Mouse (Mus musculus): ENCODE data around the gene Pias4. TPM values are rescaled to one million over a fixed set of nuclear protein-coding genes. Genes with fewer than 3 reads are reported as not detected.

Gene Pias4
- polyA plus RNA-seq (2014; fragmentation: Illumina TruSeq; extraction: RNeasy Lipid Tissue Mini Kit (QIAGEN cat#74804); ENCODE audit: low read depth, low replicate concordance) = 17.0 TPM

DNA sequence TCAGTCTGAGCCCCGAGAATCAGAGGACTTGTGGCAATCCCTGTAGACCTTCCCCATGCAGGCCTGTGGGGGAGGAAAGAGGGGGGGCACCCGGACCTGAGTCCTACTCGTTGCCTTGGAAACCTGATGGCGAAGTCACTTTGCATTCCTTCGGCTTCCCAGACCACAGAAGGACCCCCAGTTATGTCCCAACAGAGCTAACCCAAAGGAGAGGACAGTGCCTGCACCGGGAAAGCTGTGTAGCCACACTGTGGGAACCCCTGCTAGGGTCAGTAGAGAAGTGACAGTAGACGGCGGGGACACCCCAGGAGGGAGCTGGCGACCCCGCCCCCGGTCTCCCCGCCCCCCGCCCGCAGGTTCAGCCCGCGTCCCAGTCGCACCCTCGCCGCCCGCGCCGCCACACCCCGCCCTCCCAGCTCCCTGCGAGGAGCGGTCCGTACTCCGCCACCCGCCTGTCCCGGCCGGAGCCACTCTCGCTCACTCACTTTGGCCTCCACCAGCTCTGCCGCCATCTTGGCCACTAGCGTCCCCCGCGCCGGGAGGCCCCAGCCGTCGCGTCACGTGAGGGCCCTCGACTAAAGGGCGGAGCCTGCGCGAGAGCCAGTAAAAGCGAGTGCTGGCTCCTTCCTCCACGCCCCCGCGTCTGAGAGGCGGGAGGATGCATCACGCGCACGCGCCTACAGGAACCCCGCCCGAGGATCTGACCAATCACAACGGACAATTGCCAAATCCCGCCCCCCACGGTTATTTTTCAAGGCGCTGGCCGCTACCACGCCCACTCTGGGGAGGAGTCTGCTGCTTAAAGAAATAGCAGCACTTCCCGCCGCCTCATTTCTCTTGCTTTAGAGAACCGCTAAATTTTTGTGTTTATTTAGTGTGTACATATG, at the start of gene Pias4:
Gene Pias4 (minus strand): TSS at position 724 of the 887 bp plus-strand sequence.

DNA sequence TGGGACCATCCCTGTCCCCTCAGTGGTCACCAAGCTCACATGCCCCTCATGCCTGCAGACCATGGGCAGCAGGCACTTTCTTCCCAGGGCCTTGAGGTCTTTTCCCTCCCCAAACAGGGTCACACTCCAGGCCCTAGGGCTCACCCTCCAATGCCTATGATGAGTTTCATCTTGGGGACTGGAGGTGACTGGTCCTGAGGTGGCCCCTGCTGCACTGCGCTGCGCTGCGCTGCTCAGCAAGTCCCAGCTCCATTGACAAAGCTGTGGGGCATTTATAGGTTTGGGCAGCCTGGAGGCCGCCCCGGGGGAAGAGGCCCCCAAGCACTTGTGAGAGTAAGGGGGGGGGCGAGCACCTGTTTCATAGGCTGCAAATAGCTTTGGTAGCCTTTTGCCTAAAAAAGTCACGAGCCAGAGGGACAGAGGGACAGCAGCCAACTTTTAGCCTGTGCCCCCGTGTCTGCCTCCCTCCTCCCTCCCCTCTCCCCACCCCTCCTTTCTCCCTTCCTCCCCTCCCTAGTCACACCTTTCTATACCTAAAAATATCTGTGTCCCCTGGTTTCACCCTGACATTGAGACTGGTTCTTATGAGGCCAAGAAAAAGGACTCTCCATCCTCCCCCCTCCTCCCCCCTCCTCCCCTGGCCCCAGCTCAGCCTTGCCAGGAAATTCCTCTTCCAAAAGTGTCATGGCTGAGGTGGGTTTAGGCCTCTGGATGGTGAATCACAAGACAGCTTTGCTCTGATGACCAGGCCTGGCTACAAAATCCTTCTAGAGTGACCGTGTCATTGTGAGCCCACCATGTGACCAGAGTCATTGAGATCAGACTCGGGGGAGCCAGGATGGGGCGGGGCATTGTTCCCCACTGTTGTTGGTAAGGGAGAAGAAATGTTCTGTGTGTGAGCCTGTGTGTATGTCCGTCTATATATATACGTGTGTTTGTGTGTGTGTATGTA, 34.4 kb upstream of the Pias4 start, which contains the start of gene Nmrk2:
Gene Nmrk2 (minus strand): TSS at position 245 of the 952 bp plus-strand sequence.

DNA sequence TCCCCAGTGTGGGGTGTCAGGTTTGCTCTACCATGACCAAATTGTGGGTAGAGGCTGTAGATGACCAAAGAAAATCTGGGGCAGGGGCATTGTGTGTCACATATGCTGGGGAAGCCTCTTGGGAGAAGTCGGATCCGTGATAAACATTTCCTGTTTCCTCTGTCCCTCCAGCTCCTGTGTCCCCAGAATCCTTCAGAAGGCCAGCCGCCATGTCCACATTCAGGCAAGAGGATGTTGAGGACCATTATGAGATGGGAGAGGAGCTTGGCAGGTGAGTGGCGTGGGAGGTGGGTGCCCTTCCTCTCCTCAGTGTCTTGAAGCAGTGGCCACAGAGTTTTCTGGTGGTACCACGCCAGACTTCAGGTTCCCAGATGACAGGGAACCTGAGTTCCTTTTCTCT, 16.1 kb upstream of the Pias4 start, which contains the start of gene 4930442H23Rik:
Gene 4930442H23Rik (minus strand): TSS at position 45 of the 400 bp plus-strand sequence.

DNA sequence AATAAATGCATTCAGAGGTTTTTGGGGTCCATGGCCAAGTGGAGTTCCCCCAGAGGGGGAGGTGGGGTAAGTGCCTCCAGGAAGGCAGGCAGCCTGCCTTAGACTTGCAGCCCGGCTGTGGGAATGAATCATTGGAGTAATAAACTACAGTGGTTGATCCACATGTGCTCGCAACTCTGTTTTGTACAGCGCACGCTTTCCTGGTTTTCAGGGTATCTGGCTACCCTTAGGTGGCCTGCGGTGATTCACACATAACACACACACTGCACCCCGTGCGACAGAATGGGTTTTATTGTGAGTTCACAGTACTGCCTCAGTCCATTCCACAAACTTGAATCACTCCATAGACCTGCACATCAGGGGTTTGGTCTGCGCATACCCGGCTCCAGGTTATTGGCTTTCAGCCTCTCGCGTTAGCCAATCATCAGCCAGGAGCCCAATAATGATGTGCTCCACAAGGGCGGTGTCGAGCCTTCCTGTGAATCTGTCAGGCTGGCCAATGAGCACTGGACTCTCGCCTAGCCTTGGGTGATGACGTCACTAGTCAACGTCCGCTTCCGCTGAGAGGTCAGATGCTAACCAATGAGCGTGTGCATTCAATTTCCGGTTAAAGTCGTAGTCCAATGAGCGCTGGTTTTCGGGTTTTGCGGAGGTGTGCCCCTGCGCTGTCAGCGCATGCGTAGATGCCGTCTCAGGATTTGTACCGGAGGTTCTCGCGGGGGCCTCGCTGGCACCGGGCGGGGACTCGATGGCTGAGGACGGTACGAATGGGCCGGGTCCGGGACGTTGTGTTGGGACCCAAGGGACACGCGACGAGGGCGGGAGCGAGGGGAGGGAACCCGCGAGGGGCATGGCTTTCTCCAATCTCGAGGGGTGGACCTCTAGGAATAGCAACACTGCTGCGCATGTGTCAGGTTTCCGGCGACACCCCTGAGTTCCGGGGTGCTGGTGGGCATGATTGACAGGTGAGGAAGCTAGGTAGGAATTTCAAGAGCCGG, 14.9 kb upstream of the Pias4 start, which contains the start of gene Dapk3:
Gene Dapk3 (plus strand): TSS at position 670 of the 998 bp plus-strand sequence.

DNA sequence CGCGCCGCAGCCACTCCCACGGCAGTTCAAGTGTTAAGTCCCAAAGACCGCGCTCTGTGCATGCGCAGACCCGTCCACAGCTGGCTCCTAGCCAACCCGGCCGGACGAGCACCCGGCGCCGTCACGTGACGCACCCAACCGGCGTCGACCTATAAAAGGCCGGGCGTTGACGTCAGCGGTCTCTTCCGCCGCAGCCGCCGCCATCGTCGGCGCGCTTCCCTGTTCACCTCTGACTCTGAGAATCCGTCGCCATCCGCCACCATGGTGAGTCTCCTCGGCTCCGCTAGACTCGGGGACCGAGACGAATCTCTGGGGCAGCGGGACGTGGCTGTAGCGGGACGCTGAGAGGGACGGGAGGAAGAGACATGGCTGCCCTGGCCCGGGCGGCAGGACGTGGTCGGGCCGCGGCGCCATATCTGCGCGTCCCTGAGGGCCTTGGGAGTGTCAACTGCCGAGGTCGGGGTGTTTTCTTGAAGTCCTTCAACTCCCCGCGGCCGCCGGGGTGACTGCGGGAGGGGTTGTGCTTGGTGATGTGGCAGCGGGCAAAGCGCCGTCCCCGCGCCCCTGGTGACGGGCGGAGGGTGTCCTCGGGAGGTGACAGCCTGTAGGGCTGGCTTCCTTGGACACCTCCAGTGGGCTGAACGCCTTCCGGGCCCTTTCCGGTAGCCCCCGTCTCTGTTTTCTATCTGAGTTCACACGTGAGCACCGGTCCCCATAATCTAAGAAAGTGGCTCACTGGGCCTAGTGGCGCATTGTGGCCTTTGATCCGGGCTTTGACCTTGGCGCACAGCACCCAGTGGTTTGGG, 8.9 kb upstream of the Pias4 start, which contains the start of gene Eef2:
Gene Eef2 (plus strand): TSS at position 166 of the 806 bp plus-strand sequence.

DNA sequence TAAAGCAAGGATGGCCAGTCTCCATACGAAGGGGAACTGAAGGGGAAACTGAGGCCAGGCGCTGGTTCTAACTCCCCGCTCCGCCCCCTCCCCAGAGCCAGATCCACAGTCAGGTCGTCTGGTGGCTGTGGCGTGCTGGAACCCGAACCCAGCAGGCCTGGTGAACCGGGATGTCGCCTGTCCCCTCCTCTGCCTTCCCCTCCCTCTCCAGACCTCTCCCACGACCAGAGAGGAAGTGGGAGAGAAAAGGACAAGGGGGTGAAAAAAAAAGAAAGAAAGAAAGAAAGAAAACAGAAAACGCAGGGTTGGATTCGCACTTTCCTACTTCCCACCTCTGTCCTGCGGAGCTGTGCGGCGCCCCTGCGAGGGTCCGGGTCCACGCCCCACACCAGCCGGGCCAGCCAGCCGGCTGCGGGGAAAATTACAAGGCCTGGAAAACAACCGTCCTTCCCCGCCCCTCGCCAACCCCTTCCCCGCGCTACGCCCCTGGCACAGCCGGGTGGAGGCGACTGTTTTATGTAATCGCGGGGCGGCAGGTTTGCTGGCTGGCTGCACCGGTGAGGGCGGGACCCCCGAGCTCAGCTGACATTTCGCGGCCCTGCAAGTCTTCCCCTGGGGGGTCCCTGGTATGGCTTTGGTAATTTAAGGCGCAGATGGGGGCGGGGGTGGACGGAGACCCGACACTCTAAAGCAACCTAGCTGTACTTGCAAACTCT, 32.6 kb downstream of the Pias4 start, which contains the start of gene Zbtb7a:
Gene Zbtb7a (plus strand): TSS at position 255 of the 716 bp plus-strand sequence.

DNA sequence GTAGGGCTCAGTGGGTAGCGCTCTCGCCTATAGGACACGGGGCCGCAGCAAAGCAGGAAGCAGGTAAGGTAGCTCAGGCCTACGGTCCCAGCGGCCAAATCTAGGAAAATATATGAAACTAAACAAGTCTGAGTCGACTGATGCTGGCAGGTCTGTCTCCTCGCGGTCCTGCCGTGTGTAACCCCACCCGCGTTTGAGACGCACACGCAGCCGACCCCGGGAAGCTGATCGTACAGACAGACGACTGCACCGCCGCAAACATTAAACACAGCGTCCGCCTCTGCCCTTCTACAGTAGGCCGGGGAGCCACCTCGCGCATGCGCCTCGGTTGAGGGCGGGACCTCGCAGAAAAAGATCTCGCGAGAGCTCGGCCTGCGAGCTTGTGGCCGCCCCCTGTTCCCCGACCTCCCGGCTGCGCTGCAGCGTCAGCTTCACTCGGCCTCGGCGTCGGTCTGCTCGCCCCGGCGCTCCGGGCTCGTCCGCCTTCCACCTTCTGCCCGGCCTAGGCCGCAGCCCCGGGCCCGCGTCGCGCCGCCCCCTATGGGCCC, 62.1 kb downstream of the Pias4 start, which contains the start of gene Map2k2:
Gene Map2k2 (plus strand): TSS at position 351 of the 548 bp plus-strand sequence.

Other genes with a start within 250 kb of the Pias4 start
- 4.1 TPM for gene Lmnb2, start 249.7 kb downstream of the Pias4 start, polyA plus RNA-seq (2014; fragmentation: Illumina TruSeq; extraction: RNeasy Lipid Tissue Mini Kit (QIAGEN cat#74804); ENCODE audit: low read depth, low replicate concordance)
- 7.3 TPM for gene Gadd45b, start 237.8 kb downstream of the Pias4 start, polyA plus RNA-seq (2014; fragmentation: Illumina TruSeq; extraction: RNeasy Lipid Tissue Mini Kit (QIAGEN cat#74804); ENCODE audit: low read depth, low replicate concordance)
- gene Gng7, start 153.0 kb downstream of the Pias4 start, polyA plus RNA-seq (2014; fragmentation: Illumina TruSeq; extraction: RNeasy Lipid Tissue Mini Kit (QIAGEN cat#74804); ENCODE audit: low read depth, low replicate concordance) = 0.99 TPM
- not detected for gene Diras1, start 142.3 kb downstream of the Pias4 start, polyA plus RNA-seq (2014; fragmentation: Illumina TruSeq; extraction: RNeasy Lipid Tissue Mini Kit (QIAGEN cat#74804); ENCODE audit: low read depth, low replicate concordance)
- 13.6 TPM for gene Slc39a3, start 130.5 kb downstream of the Pias4 start, polyA plus RNA-seq (2014; fragmentation: Illumina TruSeq; extraction: RNeasy Lipid Tissue Mini Kit (QIAGEN cat#74804); ENCODE audit: low read depth, low replicate concordance)
- gene Sgta, start 107.7 kb downstream of the Pias4 start, polyA plus RNA-seq (2014; fragmentation: Illumina TruSeq; extraction: RNeasy Lipid Tissue Mini Kit (QIAGEN cat#74804); ENCODE audit: low read depth, low replicate concordance) = 90.2 TPM
- gene Thop1, start 97.9 kb downstream of the Pias4 start, polyA plus RNA-seq (2014; fragmentation: Illumina TruSeq; extraction: RNeasy Lipid Tissue Mini Kit (QIAGEN cat#74804); ENCODE audit: low read depth, low replicate concordance) = 12.6 TPM
- 0.26 TPM for gene Creb3l3, start 69.0 kb downstream of the Pias4 start, polyA plus RNA-seq (2014; fragmentation: Illumina TruSeq; extraction: RNeasy Lipid Tissue Mini Kit (QIAGEN cat#74804); ENCODE audit: low read depth, low replicate concordance)
- 88.4 TPM for gene Map2k2, start 62.0 kb downstream of the Pias4 start, polyA plus RNA-seq (2014; fragmentation: Illumina TruSeq; extraction: RNeasy Lipid Tissue Mini Kit (QIAGEN cat#74804); ENCODE audit: low read depth, low replicate concordance)
- 17.1 TPM for gene Zbtb7a, start 32.7 kb downstream of the Pias4 start, polyA plus RNA-seq (2014; fragmentation: Illumina TruSeq; extraction: RNeasy Lipid Tissue Mini Kit (QIAGEN cat#74804); ENCODE audit: low read depth, low replicate concordance)
- 1,037 TPM for gene Eef2, start 8.7 kb upstream of the Pias4 start, polyA plus RNA-seq (2014; fragmentation: Illumina TruSeq; extraction: RNeasy Lipid Tissue Mini Kit (QIAGEN cat#74804); ENCODE audit: low read depth, low replicate concordance)
- gene Dapk3, start 15.1 kb upstream of the Pias4 start, polyA plus RNA-seq (2014; fragmentation: Illumina TruSeq; extraction: RNeasy Lipid Tissue Mini Kit (QIAGEN cat#74804); ENCODE audit: low read depth, low replicate concordance) = 33.0 TPM
- not detected for gene 4930442H23Rik, start 15.9 kb upstream of the Pias4 start, polyA plus RNA-seq (2014; fragmentation: Illumina TruSeq; extraction: RNeasy Lipid Tissue Mini Kit (QIAGEN cat#74804); ENCODE audit: low read depth, low replicate concordance)
- 4.1 TPM for gene Nmrk2, start 34.1 kb upstream of the Pias4 start, polyA plus RNA-seq (2014; fragmentation: Illumina TruSeq; extraction: RNeasy Lipid Tissue Mini Kit (QIAGEN cat#74804); ENCODE audit: low read depth, low replicate concordance)
- gene Atcay, start 62.9 kb upstream of the Pias4 start, polyA plus RNA-seq (2014; fragmentation: Illumina TruSeq; extraction: RNeasy Lipid Tissue Mini Kit (QIAGEN cat#74804); ENCODE audit: low read depth, low replicate concordance) = not detected
- 3.0 TPM for gene Zfr2, start 65.2 kb upstream of the Pias4 start, polyA plus RNA-seq (2014; fragmentation: Illumina TruSeq; extraction: RNeasy Lipid Tissue Mini Kit (QIAGEN cat#74804); ENCODE audit: low read depth, low replicate concordance)
- gene Matk, start 85.0 kb upstream of the Pias4 start, polyA plus RNA-seq (2014; fragmentation: Illumina TruSeq; extraction: RNeasy Lipid Tissue Mini Kit (QIAGEN cat#74804); ENCODE audit: low read depth, low replicate concordance) = 0.47 TPM
- 123 TPM for gene Mrpl54, start 99.0 kb upstream of the Pias4 start, polyA plus RNA-seq (2014; fragmentation: Illumina TruSeq; extraction: RNeasy Lipid Tissue Mini Kit (QIAGEN cat#74804); ENCODE audit: low read depth, low replicate concordance)
- gene Apba3, start 99.0 kb upstream of the Pias4 start, polyA plus RNA-seq (2014; fragmentation: Illumina TruSeq; extraction: RNeasy Lipid Tissue Mini Kit (QIAGEN cat#74804); ENCODE audit: low read depth, low replicate concordance) = 90.2 TPM
- gene Tjp3, start 123.7 kb upstream of the Pias4 start, polyA plus RNA-seq (2014; fragmentation: Illumina TruSeq; extraction: RNeasy Lipid Tissue Mini Kit (QIAGEN cat#74804); ENCODE audit: low read depth, low replicate concordance) = not detected
- gene Pip5k1c, start 125.0 kb upstream of the Pias4 start, polyA plus RNA-seq (2014; fragmentation: Illumina TruSeq; extraction: RNeasy Lipid Tissue Mini Kit (QIAGEN cat#74804); ENCODE audit: low read depth, low replicate concordance) = 26.5 TPM
- 15.5 TPM for gene Cactin, start 153.2 kb upstream of the Pias4 start, polyA plus RNA-seq (2014; fragmentation: Illumina TruSeq; extraction: RNeasy Lipid Tissue Mini Kit (QIAGEN cat#74804); ENCODE audit: low read depth, low replicate concordance)
- gene Tbxa2r, start 160.8 kb upstream of the Pias4 start, polyA plus RNA-seq (2014; fragmentation: Illumina TruSeq; extraction: RNeasy Lipid Tissue Mini Kit (QIAGEN cat#74804); ENCODE audit: low read depth, low replicate concordance) = 2.3 TPM
- gene Gipc3, start 175.3 kb upstream of the Pias4 start, polyA plus RNA-seq (2014; fragmentation: Illumina TruSeq; extraction: RNeasy Lipid Tissue Mini Kit (QIAGEN cat#74804); ENCODE audit: low read depth, low replicate concordance) = 3.9 TPM
- 47.1 TPM for gene Hmg20b, start 182.6 kb upstream of the Pias4 start, polyA plus RNA-seq (2014; fragmentation: Illumina TruSeq; extraction: RNeasy Lipid Tissue Mini Kit (QIAGEN cat#74804); ENCODE audit: low read depth, low replicate concordance)
- 6.7 TPM for gene Mfsd12, start 189.6 kb upstream of the Pias4 start, polyA plus RNA-seq (2014; fragmentation: Illumina TruSeq; extraction: RNeasy Lipid Tissue Mini Kit (QIAGEN cat#74804); ENCODE audit: low read depth, low replicate concordance)
- gene 4930404N11Rik, start 197.9 kb upstream of the Pias4 start, polyA plus RNA-seq (2014; fragmentation: Illumina TruSeq; extraction: RNeasy Lipid Tissue Mini Kit (QIAGEN cat#74804); ENCODE audit: low read depth, low replicate concordance) = not detected
- 21.5 TPM for gene Fzr1, start 210.6 kb upstream of the Pias4 start, polyA plus RNA-seq (2014; fragmentation: Illumina TruSeq; extraction: RNeasy Lipid Tissue Mini Kit (QIAGEN cat#74804); ENCODE audit: low read depth, low replicate concordance)
- 54.8 TPM for gene Dohh, start 216.5 kb upstream of the Pias4 start, polyA plus RNA-seq (2014; fragmentation: Illumina TruSeq; extraction: RNeasy Lipid Tissue Mini Kit (QIAGEN cat#74804); ENCODE audit: low read depth, low replicate concordance)
- 2.0 TPM for gene Gm48551, start 216.5 kb upstream of the Pias4 start, polyA plus RNA-seq (2014; fragmentation: Illumina TruSeq; extraction: RNeasy Lipid Tissue Mini Kit (QIAGEN cat#74804); ENCODE audit: low read depth, low replicate concordance)
- gene Gm48552, start 221.1 kb upstream of the Pias4 start, polyA plus RNA-seq (2014; fragmentation: Illumina TruSeq; extraction: RNeasy Lipid Tissue Mini Kit (QIAGEN cat#74804); ENCODE audit: low read depth, low replicate concordance) = not detected
- 6.5 TPM for gene Smim24, start 225.1 kb upstream of the Pias4 start, polyA plus RNA-seq (2014; fragmentation: Illumina TruSeq; extraction: RNeasy Lipid Tissue Mini Kit (QIAGEN cat#74804); ENCODE audit: low read depth, low replicate concordance)